Mouse (Mus musculus): ENCODE results near the gene Vmn1r112.
"Not testable (repeated sequence)": the region's sequence is repeated elsewhere in the genome, so short reads cannot be mapped to it uniquely, and the experiment has no call there.

The Vmn1r112 gene

GRCm38 (mm10) chr7:20770885-20771284 is at the start of gene Vmn1r112:
Gene Vmn1r112 (plus strand): TSS chr7:20771185.
- DNase-seq = not testable (repeated sequence)

- not testable (repeated sequence) for DNase-seq
These were observed 40.5 kb upstream of the Vmn1r112 start, which contains the start of gene Gm10668 for GRCm38 (mm10) chr7:20730524-20730923. Gene Gm10668 (minus strand): TSS chr7:20730624.

- not testable (repeated sequence) for DNase-seq
These were observed 16.0 kb downstream of the Vmn1r112 start, which contains the start of gene Vmn1r113 for GRCm38 (mm10) chr7:20786985-20787384. Gene Vmn1r113 (plus strand): TSS chr7:20787285.

GRCm38 (mm10) chr7:20812086-20812485 is 41.1 kb downstream of the Vmn1r112 start, which contains the start of gene Vmn1r114:
Gene Vmn1r114 (minus strand): TSS chr7:20812186.
- not testable (repeated sequence) for DNase-seq

All from right cerebral cortex, postnatal 4 days (tissue).